Mouse (Mus musculus) lung, postnatal 0 days (tissue): ENCODE measurements around the gene Apopt1. TPM values are rescaled to one million over a fixed set of nuclear protein-coding genes. Genes with fewer than 3 reads are reported as not detected.
"Not testable (repeated sequence)": the region's sequence is repeated elsewhere in the genome, so short reads cannot be mapped to it uniquely, and the experiment has no call there.

Source experiments
- ATAC-seq: fragments of 200-750 bp; cut with Nextera tagmentation; 2 replicates; pipeline ENCODE4 v1.8.0; 2017; ENCODE audit warnings: moderate library complexity
- DNase-seq: peaks from one replicate; pipeline ENCODE4 v3.0.0-alpha.2; 2016; ENCODE audit warnings: low spot score
- H3K27ac ChIP-seq: fragments of 300-500 bp; sonication (generic); 2 replicates; pipeline ENCODE4 v1.5.1; 2014; ENCODE audit warnings: antibody characterized with exemption, mild to moderate bottlenecking, low read length, mixed read lengths
- H3K27me3 ChIP-seq: fragments of 300-500 bp; sonication (generic); replicated peaks from 2 replicates; pipeline ENCODE4 v1.6.1; 2014; ENCODE audit warnings: low read length, mixed read lengths; ENCODE audit not compliant: insufficient read depth
- H3K36me3 ChIP-seq: fragments of 300-500 bp; sonication (generic); 2 replicates; pipeline ENCODE4 v1.6.1; 2014; ENCODE audit warnings: low read length, mixed read lengths; ENCODE audit not compliant: insufficient read depth
- H3K4me1 ChIP-seq: fragments of 300-500 bp; sonication (generic); 2 replicates; pipeline ENCODE4 v1.6.1; 2014; ENCODE audit warnings: antibody characterized with exemption, low read depth, low read length, mixed read lengths; ENCODE audit not compliant: insufficient read depth
- H3K4me2 ChIP-seq: fragments of 300-500 bp; sonication (generic); replicated peaks from 2 replicates; pipeline ENCODE4 v1.6.1; 2014; ENCODE audit warnings: low read depth, mild to moderate bottlenecking, low read length, moderate library complexity, mixed read lengths
- H3K4me3 ChIP-seq: fragments of 300-500 bp; sonication (generic); 2 replicates; pipeline ENCODE4 v1.5.1; 2014; ENCODE audit warnings: low read depth, low read length
- H3K9ac ChIP-seq: fragments of 300-500 bp; sonication (generic); replicated peaks from 2 replicates; pipeline ENCODE4 v1.6.1; 2014; ENCODE audit warnings: low read depth, mild to moderate bottlenecking
- H3K9me3 ChIP-seq: fragments of 300-500 bp; sonication (generic); 2 replicates; pipeline ENCODE4 v1.6.1; 2016; ENCODE audit warnings: low read length, mixed read lengths
- CTCF ChIP-seq: IDR thresholded peaks from 2 replicates; pipeline ENCODE4 v1.5.1; 2016; ENCODE audit warnings: antibody characterized with exemption, mild to moderate bottlenecking
- EP300 ChIP-seq: IDR thresholded peaks from 2 replicates; pipeline ENCODE4 v1.6.1; 2016; ENCODE audit warnings: antibody characterized with exemption, mild to moderate bottlenecking, control low read depth
- WGBS: fragments of 180-500 bp; shearing (Covaris S2); extraction: QIAGEN DNeasy Blood & Tissue Kit; methylation state at CpG from one replicate; pipeline ENCODE4 v1.1.7; 2014; 5-methylcytosine and 5-hydroxymethylcytosine counted together
- polyA plus RNA-seq: library from polyadenylated mRNA; unstranded; fragments of >200 nt; fragmentation: Nextera tagmentation; extraction: Ambion mirVana; gene quantifications from 2 replicates; pipeline ENCODE4 v1.2.1, GENCODE M21; 2015

Gene Apopt1
- polyA plus RNA-seq, 1 experiment from 2014 or later: 42.3 TPM

DNA sequence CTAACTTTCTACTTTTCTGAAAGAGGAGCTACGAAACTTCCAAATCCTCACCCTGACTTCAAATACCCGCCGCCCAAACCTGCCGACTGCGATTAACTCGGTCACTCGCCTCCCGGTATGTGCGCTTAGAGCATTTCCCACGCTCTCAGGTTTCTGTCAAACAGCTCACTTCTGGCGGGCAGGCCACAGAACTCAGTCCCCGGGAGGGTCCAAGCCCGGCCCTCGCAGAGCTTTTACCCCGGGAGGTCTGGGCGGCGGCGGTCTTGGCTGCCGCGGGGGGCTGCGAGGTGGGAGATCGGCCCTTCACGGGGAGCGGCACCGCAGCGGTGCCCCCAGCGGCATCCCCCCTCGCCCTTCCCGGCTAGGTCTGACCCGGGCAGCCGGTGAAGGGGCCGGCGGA is 585 bp upstream of the Apopt1 start:
- no peaks in the 10 kb centered on the region for H3K9me3 ChIP-seq
- no peak for TF ChIP-seq CTCF
- TF ChIP-seq EP300: no peak
- 3% methylated on average over 29 of the region's 33 CpGs for WGBS
- peak overlapping the region; percentile 90 for H3K27ac ChIP-seq
- ATAC-seq (peak; percentile 16; the same call in 1 of the 2 replicates), DNase-seq (peak; percentile 40)
- H3K27me3 ChIP-seq: no peaks in the 10 kb centered on the region
- H3K36me3 ChIP-seq: peaks cover 24% of the 10 kb centered on the region; the same call in 1 of the 2 replicates
- peak overlapping the region; percentile 88 for H3K4me2 ChIP-seq
- peak overlapping the region; percentile 94 for H3K4me3 ChIP-seq
- peak overlapping the region; percentile 96 for H3K9ac ChIP-seq
- H3K4me1 ChIP-seq: peaks cover 6% of the 10 kb centered on the region; the same call in 1 of the 2 replicates

DNA sequence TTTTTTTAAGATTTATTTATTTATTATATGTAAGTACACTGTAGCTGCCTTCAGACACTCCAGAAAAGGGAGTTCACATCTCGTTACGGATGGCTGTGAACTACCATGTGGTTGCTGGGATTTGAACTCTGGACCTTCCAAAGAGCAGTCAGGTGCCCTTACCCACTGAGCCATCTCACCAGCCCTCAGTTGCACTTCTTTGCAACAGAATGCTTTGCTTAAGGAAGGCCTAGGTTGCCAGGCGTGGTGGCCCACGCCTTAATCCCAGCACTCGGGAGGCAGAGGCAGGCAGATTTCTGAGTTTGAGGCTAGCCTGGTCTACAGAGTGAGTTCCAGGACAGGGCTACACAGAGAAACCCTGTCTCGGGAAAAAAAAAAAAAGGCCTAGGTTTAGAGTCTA is 819 bp downstream of the Apopt1 start:
- ATAC-seq, DNase-seq, H3K9ac ChIP-seq, H3K27ac ChIP-seq, H3K27me3 ChIP-seq, H3K9me3 ChIP-seq, H3K4me1 ChIP-seq: not testable (repeated sequence)
- WGBS: 70% methylated on average over 6 of the region's 6 CpGs
- Histone ChIP-seq H3K36me3 (peaks cover 20% of the 10 kb centered on the region; the same call in 1 of the 2 replicates), H3K4me2 (peak overlapping the region; percentile 88; the same call in 1 of the 2 replicates), H3K4me3 (0 out of 2 replicates have a peak overlapping the region, but pooled peaks have one; percentile 94)

DNA sequence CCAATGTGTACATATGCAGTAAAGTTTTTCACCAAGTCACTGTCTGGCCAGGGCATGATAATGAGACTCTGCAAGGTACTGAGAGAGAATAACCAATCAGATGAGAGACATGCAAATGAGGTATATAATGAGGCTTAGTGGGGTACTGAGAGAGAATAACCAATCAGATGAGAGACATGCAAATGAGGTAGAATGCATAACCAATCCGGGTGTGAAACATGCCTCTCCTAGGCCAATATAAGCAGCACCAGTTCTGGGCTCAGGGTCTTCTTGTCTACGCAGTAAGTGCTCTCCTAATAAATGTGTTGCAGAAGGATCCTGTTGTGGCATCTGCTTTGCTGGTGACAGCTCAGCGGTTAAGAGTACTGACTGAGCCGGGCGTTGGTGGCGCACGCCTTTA is 3.4 kb downstream of the Apopt1 start:
- Histone ChIP-seq H3K4me1 (peaks cover 5% of the 10 kb centered on the region; the same call in 1 of the 2 replicates), H3K36me3 (no peaks in the 10 kb centered on the region), H3K9ac (no peak overlapping the region), H3K27me3 (no peaks in the 10 kb centered on the region), H3K4me3 (no peak overlapping the region), H3K9me3 (no peaks in the 10 kb centered on the region), H3K4me2 (no peak overlapping the region), H3K27ac (no peak overlapping the region)
- DNase-seq (no peak), ATAC-seq (no peak)
- 98% methylated on average over 7 of the region's 7 CpGs for WGBS
- TF ChIP-seq EP300 (no peak), CTCF (no peak)

DNA sequence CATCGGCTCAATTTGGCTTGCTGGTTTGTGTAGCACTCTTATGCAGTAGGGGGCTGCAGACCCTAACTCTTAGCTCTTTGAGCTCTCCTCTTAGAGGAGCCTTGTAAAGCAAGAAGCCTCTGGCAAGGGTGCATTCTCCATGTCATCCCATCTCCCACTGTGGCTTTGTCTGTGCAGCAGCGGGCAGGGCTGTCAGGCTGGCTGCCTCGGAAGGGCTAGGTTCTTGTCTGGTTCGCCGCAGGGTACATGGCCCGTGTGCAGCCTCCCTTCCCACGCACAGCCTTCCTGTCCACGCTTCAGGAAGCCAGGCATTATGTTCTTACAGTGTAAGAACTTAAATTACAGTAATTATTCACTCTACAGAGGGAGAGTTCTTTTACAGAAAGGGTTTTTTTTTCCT is 5.6 kb downstream of the Apopt1 start:
- H3K9me3 ChIP-seq: no peaks in the 10 kb centered on the region
- TF ChIP-seq CTCF (no peak), EP300 (no peak)
- no peak overlapping the region for H3K9ac ChIP-seq
- DNase-seq: no peak
- H3K4me3 ChIP-seq: no peak overlapping the region
- WGBS: 56% methylated on average over 8 of the region's 8 CpGs
- no peak overlapping the region for H3K4me2 ChIP-seq
- no peaks in the 10 kb centered on the region for H3K27me3 ChIP-seq
- no peak overlapping the region for H3K27ac ChIP-seq
- no peaks in the 10 kb centered on the region for H3K4me1 ChIP-seq
- no peaks in the 10 kb centered on the region; the same call in 1 of the 2 replicates for H3K36me3 ChIP-seq
- ATAC-seq: no peak

DNA sequence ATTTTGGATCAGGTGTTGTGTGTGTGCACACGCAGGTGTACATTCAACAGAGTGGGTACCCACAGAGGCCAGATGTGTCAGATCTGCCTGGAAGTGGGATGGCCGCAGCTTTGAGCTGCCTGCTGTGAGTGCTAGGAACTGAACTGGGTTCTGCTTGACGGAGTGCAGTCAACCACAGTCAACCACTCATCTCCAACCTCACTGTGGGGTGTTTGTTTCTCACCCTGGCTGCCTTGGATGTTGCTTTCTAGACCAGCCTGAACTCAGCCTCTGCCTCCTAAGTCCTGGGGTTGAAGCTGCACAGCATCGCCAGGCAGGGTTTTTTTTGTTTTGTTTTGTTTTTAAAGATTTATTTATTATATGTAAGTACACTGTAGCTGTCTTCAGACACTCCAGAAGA is 7.2 kb downstream of the Apopt1 start:
- Histone ChIP-seq H3K27me3 (no peaks in the 10 kb centered on the region), H3K4me1 (no peaks in the 10 kb centered on the region), H3K4me2 (no peak overlapping the region), H3K4me3 (no peak overlapping the region), H3K27ac (no peak overlapping the region), H3K9me3 (no peaks in the 10 kb centered on the region), H3K9ac (no peak overlapping the region), H3K36me3 (no peaks in the 10 kb centered on the region; the same call in 1 of the 2 replicates)
- 91% methylated on average over 4 of the region's 4 CpGs for WGBS
- TF ChIP-seq CTCF (no peak), EP300 (no peak)
- ATAC-seq (no peak), DNase-seq (no peak)

DNA sequence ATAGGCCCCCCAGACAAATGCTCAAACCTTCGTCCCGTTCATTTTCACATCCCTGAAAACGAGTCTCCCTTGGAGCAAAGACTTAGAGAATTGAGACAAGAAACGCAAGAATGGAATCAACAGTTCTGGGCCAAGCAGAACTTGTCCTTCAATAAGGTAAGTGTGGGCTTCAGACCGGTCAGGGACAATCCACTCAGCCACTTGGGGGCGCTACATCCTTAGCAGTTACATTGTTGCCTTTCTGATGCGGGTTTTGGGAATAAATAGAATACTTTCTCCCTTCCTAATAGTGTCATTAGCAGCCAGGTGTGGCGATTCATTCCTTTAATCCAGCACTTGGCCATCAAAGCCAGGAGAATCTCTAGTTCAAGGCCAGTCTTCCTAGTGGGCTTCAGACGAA is 9.6 kb downstream of the Apopt1 start:
- ATAC-seq: no peak
- H3K27me3 ChIP-seq: no peaks in the 10 kb centered on the region
- H3K9me3 ChIP-seq: no peaks in the 10 kb centered on the region
- no peak overlapping the region for H3K9ac ChIP-seq
- H3K4me3 ChIP-seq: no peak overlapping the region
- H3K4me1 ChIP-seq: no peaks in the 10 kb centered on the region
- TF ChIP-seq CTCF (peak; percentile 77), EP300 (no peak)
- no peak overlapping the region for H3K4me2 ChIP-seq
- peaks cover 4% of the 10 kb centered on the region; the same call in 1 of the 2 replicates for H3K36me3 ChIP-seq
- no peak overlapping the region for H3K27ac ChIP-seq
- WGBS: 72% methylated on average over 9 of the region's 9 CpGs
- DNase-seq: peak; percentile 42
